Mouse (Mus musculus) bone marrow, adult 2 months (tissue): ENCODE data around the gene Ptpn12.

Experiments used
- CTCF ChIP-seq: fragments of 200-500 bp; IDR thresholded peaks from 2 replicates; pipeline ENCODE4 v1.5.1; 2011; ENCODE audit warnings: low read length, control low read depth; ENCODE audit not compliant: control insufficient read depth, insufficient read depth
- POLR2A ChIP-seq: fragments of 200-500 bp; IDR thresholded peaks from 2 replicates; pipeline ENCODE4 v1.6.1; 2011; ENCODE audit warnings: low read depth, mild to moderate bottlenecking, control low read depth, low read length, borderline replicate concordance; ENCODE audit not compliant: control insufficient read depth

DNA sequence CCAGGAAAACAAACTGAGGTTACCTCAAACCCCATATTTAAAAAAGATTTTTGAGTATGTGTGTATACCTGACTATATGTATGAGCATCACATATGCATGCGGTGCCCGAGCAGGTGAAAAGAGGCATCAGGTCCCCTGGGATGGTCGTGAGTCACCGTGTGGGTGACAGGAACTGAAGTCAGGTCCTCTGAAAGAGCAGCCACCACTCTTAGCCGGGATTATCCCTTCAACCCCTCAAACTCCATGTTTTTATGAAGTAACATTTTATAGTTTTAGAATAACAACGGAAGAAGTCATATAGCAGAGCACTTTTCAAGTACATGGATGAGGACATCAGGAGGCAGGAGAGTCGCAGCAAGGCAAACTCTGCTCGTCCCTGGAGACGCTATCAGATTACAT is 87.2 kb downstream of the Ptpn12 start:
- no peak for TF ChIP-seq POLR2A
- TF ChIP-seq CTCF = no peak
